Mouse (Mus musculus): ENCODE data around the gene Srgap1. TPM values are rescaled to one million over a fixed set of nuclear protein-coding genes. Genes with fewer than 3 reads are reported as not detected.

The Srgap1 gene
- total and polyA plus RNA-seq, 3 experiments: 0.22 TPM; not detected in 2

DNA sequence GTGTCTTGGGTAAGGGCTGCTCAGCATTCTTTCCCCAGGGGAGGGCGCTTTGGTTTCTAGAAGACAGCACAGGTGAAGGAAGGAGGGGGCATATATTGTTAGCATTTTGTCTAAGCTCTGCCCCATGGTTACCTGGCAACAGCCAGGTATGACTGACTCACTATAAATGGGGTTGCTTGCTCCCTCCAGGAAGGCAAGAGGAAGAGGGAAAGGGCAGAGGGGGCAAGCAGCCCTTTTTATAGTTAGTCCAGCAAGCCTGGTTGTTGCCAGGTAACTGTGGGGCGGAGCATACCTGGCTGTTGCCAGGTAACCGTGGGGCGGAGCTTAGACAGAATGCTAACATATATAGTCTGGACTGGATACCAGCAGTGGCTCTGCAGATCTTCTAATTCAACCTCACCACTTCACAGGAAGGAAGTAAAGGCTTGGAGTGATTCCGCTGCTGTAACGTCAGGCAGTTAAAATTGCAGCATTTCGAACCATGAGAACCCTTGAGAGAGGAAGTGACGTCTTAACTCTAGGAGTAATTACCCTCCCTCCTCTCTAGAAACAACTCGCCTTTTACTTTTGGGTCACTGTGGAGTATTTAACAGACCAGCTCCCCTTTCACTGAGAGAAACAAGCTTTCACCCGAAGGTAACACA, 74.7 kb downstream of the Srgap1 start:
- no peaks in the 10 kb centered on the region for H3K4me1 ChIP-seq (ENCODE audit: insufficient read depth, low read depth, low read length)
- no peak for TF ChIP-seq CTCF (IDR thresholded peaks at IDR 0.05; ENCODE audit: low read depth, low read length)
- no peak for TF ChIP-seq GATA2 (IDR thresholded peaks at IDR 0.05; ENCODE audit: borderline replicate concordance, low read depth, low read length)
- no peak for TF ChIP-seq GATA1 (IDR thresholded peaks at IDR 0.05; ENCODE audit: borderline replicate concordance, low read length)
- no peak for TF ChIP-seq TAL1 (conservative IDR thresholded peaks at IDR 0.05; ENCODE audit: low read depth, low read length)
- no peak for TF ChIP-seq POLR2AphosphoS5 (IDR thresholded peaks at IDR 0.05; ENCODE audit: insufficient replicate concordance, low read depth, low read length)
- no peak for DNase-seq (ENCODE audit: low spot score)
- no peaks in the 10 kb centered on the region for H3K27me3 ChIP-seq (ENCODE audit: insufficient read depth, low read length)
- H3K36me3 ChIP-seq (replicated peaks): no peaks in the 10 kb centered on the region
- no peak for ATAC-seq (ENCODE audit: extremely low read depth, insufficient number of reproducible peaks, low FRiP score, poor library complexity, severe bottlenecking)
- no peak overlapping the region for H3K4me3 ChIP-seq (ENCODE audit: low read depth, low read length)
- peaks cover 71% of the 10 kb centered on the region for H3K9me3 ChIP-seq (replicated peaks)

DNA sequence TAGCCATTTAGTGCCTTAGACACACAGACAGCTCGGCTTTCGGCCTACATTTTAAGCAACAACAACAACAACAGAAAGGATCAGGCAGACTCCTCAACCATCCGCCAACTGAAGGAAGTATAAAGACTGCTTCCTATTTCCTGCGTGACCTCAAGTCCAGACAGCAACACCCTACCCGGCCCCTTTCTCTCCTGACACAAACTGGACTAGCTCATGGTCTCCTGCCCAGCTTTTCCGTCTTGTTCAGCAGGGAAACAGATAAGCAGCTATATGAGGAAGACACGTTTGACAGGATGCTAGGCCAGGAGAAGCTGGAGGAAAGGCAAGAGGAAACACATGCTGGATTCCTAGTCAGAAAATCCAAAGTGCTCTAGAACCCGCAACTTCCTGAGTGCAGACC, 75.5 kb downstream of the Srgap1 start:
- ATAC-seq (ENCODE audit: extremely low read depth, insufficient number of reproducible peaks, low FRiP score, poor library complexity, severe bottlenecking) (no peak), DNase-seq (ENCODE audit: low spot score) (no peak)
- Histone ChIP-seq H3K36me3 (replicated peaks) (no peaks in the 10 kb centered on the region), H3K27me3 (ENCODE audit: insufficient read depth, low read length) (no peaks in the 10 kb centered on the region), H3K9me3 (replicated peaks) (peaks cover 71% of the 10 kb centered on the region), H3K4me3 (ENCODE audit: low read depth, low read length) (no peak overlapping the region), H3K4me1 (ENCODE audit: insufficient read depth, low read depth, low read length) (no peaks in the 10 kb centered on the region)
- TF ChIP-seq GATA2 (IDR thresholded peaks at IDR 0.05; ENCODE audit: borderline replicate concordance, low read depth, low read length) (no peak), GATA1 (IDR thresholded peaks at IDR 0.05; ENCODE audit: borderline replicate concordance, low read length) (no peak), TAL1 (conservative IDR thresholded peaks at IDR 0.05; ENCODE audit: low read depth, low read length) (no peak), CTCF (IDR thresholded peaks at IDR 0.05; ENCODE audit: low read depth, low read length) (no peak), POLR2AphosphoS5 (IDR thresholded peaks at IDR 0.05; ENCODE audit: insufficient replicate concordance, low read depth, low read length) (no peak)

DNA sequence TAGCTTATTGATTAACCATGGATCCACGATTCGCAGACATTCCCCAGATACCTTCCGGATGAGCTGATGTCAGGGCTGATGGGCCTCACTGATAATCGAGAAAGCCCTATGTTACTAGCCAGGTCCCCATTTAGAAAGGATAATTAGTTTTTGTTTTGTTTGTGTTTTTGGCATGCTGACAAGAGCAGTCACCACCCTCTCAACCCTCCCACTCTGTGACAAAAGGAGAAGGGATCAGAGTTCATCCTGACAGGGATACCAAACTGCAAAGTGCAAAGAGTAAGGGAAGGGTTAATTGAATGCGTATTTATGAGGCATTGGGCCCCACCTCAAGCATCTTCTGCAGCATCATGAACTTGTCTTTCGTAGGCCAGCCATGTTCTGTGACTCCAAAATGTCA, 76.2 kb downstream of the Srgap1 start:
- H3K9me3 ChIP-seq (replicated peaks): peaks cover 76% of the 10 kb centered on the region
- DNase-seq (ENCODE audit: low spot score): no peak
- no peaks in the 10 kb centered on the region for H3K27me3 ChIP-seq (ENCODE audit: insufficient read depth, low read length)
- H3K36me3 ChIP-seq (replicated peaks): no peaks in the 10 kb centered on the region
- no peak for ATAC-seq (ENCODE audit: extremely low read depth, insufficient number of reproducible peaks, low FRiP score, poor library complexity, severe bottlenecking)
- H3K4me3 ChIP-seq (ENCODE audit: low read depth, low read length): no peak overlapping the region
- TF ChIP-seq TAL1 (conservative IDR thresholded peaks at IDR 0.05; ENCODE audit: low read depth, low read length): no peak
- TF ChIP-seq GATA1 (IDR thresholded peaks at IDR 0.05; ENCODE audit: borderline replicate concordance, low read length): no peak
- no peak for TF ChIP-seq POLR2AphosphoS5 (IDR thresholded peaks at IDR 0.05; ENCODE audit: insufficient replicate concordance, low read depth, low read length)
- TF ChIP-seq GATA2 (IDR thresholded peaks at IDR 0.05; ENCODE audit: borderline replicate concordance, low read depth, low read length): no peak
- no peak for TF ChIP-seq CTCF (IDR thresholded peaks at IDR 0.05; ENCODE audit: low read depth, low read length)
- no peaks in the 10 kb centered on the region for H3K4me1 ChIP-seq (ENCODE audit: insufficient read depth, low read depth, low read length)

DNA sequence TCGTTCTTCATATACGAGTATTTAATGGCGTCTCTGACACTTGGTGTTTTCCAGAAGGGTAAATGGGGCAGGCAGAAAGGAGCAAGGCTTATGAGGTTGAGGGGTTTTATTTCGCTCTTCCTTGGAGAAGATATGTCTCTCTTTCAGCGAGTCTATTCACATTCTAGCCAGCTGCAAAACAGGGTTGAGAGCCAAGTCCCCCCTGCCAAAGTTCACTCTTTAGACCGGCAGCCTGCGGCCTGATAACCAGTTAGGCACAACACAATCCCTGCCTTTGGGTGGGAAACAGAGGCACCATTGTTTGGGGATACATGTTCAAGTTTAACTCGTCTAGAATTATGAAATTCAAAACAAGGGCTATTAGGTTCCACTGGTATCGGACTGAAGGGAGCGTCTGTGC, 83.0 kb downstream of the Srgap1 start:
- no peaks in the 10 kb centered on the region for H3K36me3 ChIP-seq (replicated peaks)
- DNase-seq (ENCODE audit: low spot score): no peak
- H3K27me3 ChIP-seq (ENCODE audit: insufficient read depth, low read length): no peaks in the 10 kb centered on the region
- TF ChIP-seq GATA2 (IDR thresholded peaks at IDR 0.05; ENCODE audit: borderline replicate concordance, low read depth, low read length) (no peak), TAL1 (conservative IDR thresholded peaks at IDR 0.05; ENCODE audit: low read depth, low read length) (no peak), CTCF (IDR thresholded peaks at IDR 0.05; ENCODE audit: low read depth, low read length) (no peak), POLR2AphosphoS5 (IDR thresholded peaks at IDR 0.05; ENCODE audit: insufficient replicate concordance, low read depth, low read length) (no peak), GATA1 (IDR thresholded peaks at IDR 0.05; ENCODE audit: borderline replicate concordance, low read length) (no peak)
- no peak for ATAC-seq (ENCODE audit: extremely low read depth, insufficient number of reproducible peaks, low FRiP score, poor library complexity, severe bottlenecking)
- H3K4me1 ChIP-seq (ENCODE audit: insufficient read depth, low read depth, low read length): no peaks in the 10 kb centered on the region
- peaks cover 56% of the 10 kb centered on the region for H3K9me3 ChIP-seq (replicated peaks)
- no peak overlapping the region for H3K4me3 ChIP-seq (ENCODE audit: low read depth, low read length)

DNA sequence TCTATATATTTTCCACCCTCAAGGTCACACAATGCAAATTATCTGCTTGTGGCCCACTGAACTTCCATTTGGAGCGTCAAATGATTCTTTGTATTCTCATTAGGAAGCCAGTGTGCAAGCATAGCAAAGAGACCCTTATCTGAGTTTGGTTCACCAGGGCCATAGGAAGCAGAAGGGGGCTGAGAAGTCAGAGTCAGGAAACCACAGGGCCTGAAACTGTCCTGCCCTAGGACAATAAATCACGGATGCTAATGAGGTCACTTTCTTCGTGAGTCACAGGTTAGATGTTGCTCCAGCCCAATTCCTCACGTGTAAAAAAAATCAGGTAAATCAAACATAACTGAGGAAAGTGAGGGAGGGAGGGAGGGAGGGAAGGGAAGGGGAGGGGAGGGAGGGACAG, 85.1 kb downstream of the Srgap1 start:
- Histone ChIP-seq H3K36me3 (replicated peaks) (no peaks in the 10 kb centered on the region), H3K4me3 (ENCODE audit: low read depth, low read length) (no peak overlapping the region), H3K9me3 (replicated peaks) (peaks cover 46% of the 10 kb centered on the region), H3K4me1 (ENCODE audit: insufficient read depth, low read depth, low read length) (no peaks in the 10 kb centered on the region), H3K27me3 (ENCODE audit: insufficient read depth, low read length) (no peaks in the 10 kb centered on the region)
- ATAC-seq (ENCODE audit: extremely low read depth, insufficient number of reproducible peaks, low FRiP score, poor library complexity, severe bottlenecking): no peak
- TF ChIP-seq POLR2AphosphoS5 (IDR thresholded peaks at IDR 0.05; ENCODE audit: insufficient replicate concordance, low read depth, low read length): no peak
- TF ChIP-seq CTCF (IDR thresholded peaks at IDR 0.05; ENCODE audit: low read depth, low read length): no peak
- TF ChIP-seq TAL1 (conservative IDR thresholded peaks at IDR 0.05; ENCODE audit: low read depth, low read length): no peak
- TF ChIP-seq GATA1 (IDR thresholded peaks at IDR 0.05; ENCODE audit: borderline replicate concordance, low read length): no peak
- TF ChIP-seq GATA2 (IDR thresholded peaks at IDR 0.05; ENCODE audit: borderline replicate concordance, low read depth, low read length): no peak
- no peak for DNase-seq (ENCODE audit: low spot score)

DNA sequence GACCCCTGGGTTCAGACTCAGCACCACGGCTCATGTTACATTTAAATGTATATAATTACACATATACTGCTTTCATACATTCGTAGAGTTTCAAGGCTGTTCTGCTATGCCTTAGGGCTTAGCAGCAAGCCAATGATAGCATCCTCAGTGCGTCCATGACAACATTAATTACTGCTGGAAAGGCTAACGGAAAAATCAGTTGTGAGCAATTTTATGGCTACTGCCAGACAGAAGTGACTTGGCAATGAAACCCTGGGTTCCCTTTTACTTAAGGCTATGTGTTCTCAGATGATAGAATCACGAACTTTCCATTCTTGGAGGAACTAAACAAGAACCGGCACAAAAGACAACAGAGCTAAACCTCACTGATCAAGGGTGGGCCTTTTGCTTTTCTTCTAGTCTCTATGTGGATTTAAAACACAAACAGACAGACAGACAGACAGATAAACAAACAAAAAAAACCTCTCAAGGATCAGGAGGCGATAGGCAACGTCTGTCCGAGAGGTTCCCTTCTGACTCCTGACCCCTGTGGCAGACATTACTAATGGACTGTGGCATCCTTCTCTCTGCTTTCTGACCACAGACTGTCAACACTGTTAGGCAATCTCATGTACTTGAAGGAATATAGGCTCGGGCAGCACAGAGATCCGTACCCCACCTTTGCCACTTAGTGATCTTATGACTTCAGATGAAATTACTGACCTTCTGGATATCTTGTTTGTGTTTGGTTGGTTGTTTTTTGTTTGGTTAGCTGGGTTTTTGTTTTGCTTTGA, 85.8 kb downstream of the Srgap1 start:
- no peaks in the 10 kb centered on the region for H3K27me3 ChIP-seq (ENCODE audit: insufficient read depth, low read length)
- H3K36me3 ChIP-seq (replicated peaks): no peaks in the 10 kb centered on the region
- no peak overlapping the region for H3K4me3 ChIP-seq (ENCODE audit: low read depth, low read length)
- TF ChIP-seq TAL1 (conservative IDR thresholded peaks at IDR 0.05; ENCODE audit: low read depth, low read length): no peak
- TF ChIP-seq GATA2 (IDR thresholded peaks at IDR 0.05; ENCODE audit: borderline replicate concordance, low read depth, low read length): no peak
- no peak for TF ChIP-seq CTCF (IDR thresholded peaks at IDR 0.05; ENCODE audit: low read depth, low read length)
- TF ChIP-seq POLR2AphosphoS5 (IDR thresholded peaks at IDR 0.05; ENCODE audit: insufficient replicate concordance, low read depth, low read length): no peak
- TF ChIP-seq GATA1 (IDR thresholded peaks at IDR 0.05; ENCODE audit: borderline replicate concordance, low read length): no peak
- peaks cover 48% of the 10 kb centered on the region for H3K9me3 ChIP-seq (replicated peaks)
- DNase-seq (ENCODE audit: low spot score) (no peak), ATAC-seq (ENCODE audit: extremely low read depth, insufficient number of reproducible peaks, low FRiP score, poor library complexity, severe bottlenecking) (no peak)
- no peaks in the 10 kb centered on the region for H3K4me1 ChIP-seq (ENCODE audit: insufficient read depth, low read depth, low read length)

All from G1E (cell line).